Mouse (Mus musculus) splenic B cell, adult 2 months (primary cell): Measurements from ENCODE around the gene Psg28.
"Not testable (repeated sequence)": the region's sequence is repeated elsewhere in the genome, so short reads cannot be mapped to it uniquely, and the experiment has no call there.

Experiments used
- DNase-seq: peaks from one replicate; pipeline ENCODE4 v3.0.0-alpha.2; 2011; ENCODE audit warnings: low read depth, low spot score
- H3K27me3 ChIP-seq: 2 replicates; pipeline ENCODE4 v1.6.1; 2012; ENCODE audit warnings: mild to moderate bottlenecking, low read length, moderate library complexity, mixed read lengths; ENCODE audit not compliant: control insufficient read depth, poor library complexity, insufficient read depth, severe bottlenecking
- H3K36me3 ChIP-seq: 2 replicates; pipeline ENCODE4 v1.6.1; 2012; ENCODE audit warnings: mild to moderate bottlenecking, low read length, moderate library complexity, mixed read lengths; ENCODE audit not compliant: control insufficient read depth, poor library complexity, insufficient read depth, severe bottlenecking

The Psg28 gene

DNA sequence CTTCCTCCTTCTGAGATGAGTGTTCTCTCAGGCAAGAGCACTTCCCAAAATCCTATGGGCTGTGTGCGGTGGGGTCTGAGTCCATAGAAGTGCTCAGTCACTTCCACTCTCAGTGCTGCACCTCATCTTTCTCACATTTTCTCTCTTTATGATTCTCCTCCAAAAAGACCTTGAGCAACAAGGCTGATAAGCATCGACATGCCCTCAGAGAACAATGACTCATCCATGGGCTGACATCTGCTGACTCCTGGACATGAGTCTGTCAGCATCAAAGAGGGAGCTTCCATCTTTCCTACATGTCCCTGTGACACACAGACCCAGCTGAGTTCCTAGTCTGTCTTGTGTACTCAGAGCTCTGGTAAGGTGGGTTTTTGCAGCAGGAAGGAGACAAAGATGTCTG is at the start of gene Psg28:
Psg28 (minus strand) TSS at position 101 of the 400 bp plus-strand sequence.
- not testable (repeated sequence) for H3K36me3 ChIP-seq, DNase-seq

DNA sequence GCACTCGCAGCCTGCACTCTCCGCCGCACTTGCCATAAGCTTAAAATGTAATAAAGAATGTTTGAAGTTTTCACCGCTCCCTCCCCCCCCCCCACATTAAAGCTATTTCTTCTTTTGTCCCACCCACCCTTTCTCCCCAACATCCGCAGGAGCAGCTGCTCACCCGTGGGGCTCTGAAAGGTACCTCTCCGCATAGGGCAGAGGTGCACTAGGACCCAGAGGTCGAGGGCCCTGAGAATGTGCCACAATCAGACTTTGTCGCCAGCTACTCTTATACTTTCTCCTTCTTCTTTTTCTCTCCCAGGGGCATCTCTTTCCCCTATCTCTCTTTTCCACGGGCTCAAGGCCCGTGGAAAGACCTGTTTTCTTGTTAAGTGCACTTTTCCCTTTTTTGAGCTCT is 28.4 kb downstream of the Psg28 start:
- DNase-seq = no peak
- Histone ChIP-seq H3K36me3 (no peaks in the 10 kb centered on the region), H3K27me3 (no peaks in the 10 kb centered on the region)

More for the DNA sequence above, at the start of gene Psg28:
- not testable (repeated sequence) for H3K27me3 ChIP-seq

- Histone ChIP-seq H3K36me3 (no peaks in the 10 kb centered on the region), H3K27me3 (no peaks in the 10 kb centered on the region)
- no peak for DNase-seq
These were observed 29.2 kb downstream of the Psg28 start for GRCm38 (mm10) chr7:18402527-18403237.

DNA sequence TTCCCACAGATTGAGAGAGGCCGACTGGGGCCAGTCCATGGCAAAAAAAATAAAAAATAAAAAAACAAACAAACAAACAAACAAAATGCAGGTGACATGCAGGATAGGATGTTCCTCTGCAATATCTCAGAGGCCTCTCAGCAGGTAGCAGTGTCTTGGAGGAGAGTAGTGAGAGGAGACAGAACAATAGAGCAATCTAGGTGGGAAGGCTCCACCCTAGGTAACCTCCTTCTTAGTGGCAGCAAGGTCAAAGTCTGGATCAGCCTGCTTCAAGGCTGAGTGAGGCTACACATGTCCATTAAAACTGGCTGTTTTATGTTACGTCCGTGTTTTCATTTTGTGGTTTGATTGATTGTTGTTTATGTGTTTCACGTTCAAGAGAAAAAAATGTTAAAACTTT is 40.4 kb downstream of the Psg28 start:
- not testable (repeated sequence) for DNase-seq, H3K36me3 ChIP-seq, H3K27me3 ChIP-seq

DNA sequence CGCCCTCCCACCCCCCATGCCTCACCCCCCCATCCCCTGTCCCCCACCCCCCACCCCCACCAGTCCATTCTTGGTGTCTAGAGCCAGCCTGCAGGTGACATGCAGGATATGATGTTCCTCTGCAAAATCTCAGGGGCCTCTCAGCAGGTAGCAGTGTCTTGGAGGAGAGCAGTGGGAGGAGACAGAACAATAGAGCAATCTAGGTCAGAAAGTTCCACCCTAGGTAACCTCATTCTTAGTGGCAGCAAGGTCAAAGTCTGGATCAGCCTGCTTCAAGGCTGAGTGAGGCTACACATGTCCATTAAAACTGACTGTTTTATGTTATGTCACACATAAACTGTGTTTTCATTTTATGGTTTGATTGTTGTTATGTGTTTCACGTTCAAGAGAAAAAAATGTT is 53.5 kb downstream of the Psg28 start:
- H3K36me3 ChIP-seq = no peaks in the 10 kb centered on the region
- no peak for DNase-seq
- no peaks in the 10 kb centered on the region for H3K27me3 ChIP-seq
